Mouse (Mus musculus): ENCODE data around the gene Rln3.

The Rln3 gene

GRCm38 (mm10) chr8:84063861-84064610 is 19.2 kb upstream of the Rln3 start:
- no peak for DNase-seq

DNA sequence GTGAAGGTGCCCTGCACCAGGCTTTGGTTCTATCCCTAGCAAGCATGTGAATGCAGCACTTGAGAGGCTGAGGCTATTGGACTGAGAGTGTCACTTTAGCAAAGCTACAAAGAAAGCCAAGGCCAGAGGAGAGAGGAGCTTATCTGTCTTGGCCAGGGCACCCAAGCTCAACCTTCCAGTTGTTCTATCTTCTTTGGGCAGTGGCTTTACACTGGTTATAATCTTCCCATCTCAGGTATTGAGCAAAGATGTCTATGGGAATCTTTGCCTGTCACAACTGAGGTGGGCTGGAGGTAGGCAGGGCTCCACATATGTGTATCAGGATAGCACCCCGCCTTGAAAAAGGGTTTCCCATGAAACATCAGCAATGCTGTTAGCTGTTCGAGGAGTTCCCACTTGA is 15.4 kb upstream of the Rln3 start:
- DNase-seq: no peak

- no peak for DNase-seq
Measured at GRCm38 (mm10) chr8:84059226-84059625, 14.4 kb upstream of the Rln3 start.

GRCm38 (mm10) chr8:84057827-84058226 is 13.0 kb upstream of the Rln3 start:
- DNase-seq: no peak

DNA sequence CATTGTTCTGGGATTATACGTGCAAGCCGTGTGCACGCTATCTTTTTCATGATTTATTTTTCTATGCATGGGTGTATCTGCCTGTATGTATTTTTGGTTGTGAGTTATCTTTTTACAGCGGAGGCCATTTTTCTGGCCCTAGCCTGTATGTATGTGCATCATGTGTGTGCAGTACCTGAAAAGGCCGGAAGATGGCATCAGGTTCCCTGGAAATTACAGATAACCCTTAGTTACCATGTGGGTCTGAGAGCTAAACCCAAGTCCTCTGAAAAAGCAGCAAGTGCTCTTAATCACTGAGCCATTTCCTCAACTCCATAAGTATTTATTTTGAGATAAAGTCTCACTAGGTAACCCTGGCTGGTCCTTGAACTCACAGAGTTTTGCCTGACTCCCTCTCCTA is 8.4 kb upstream of the Rln3 start:
- no peak for DNase-seq

GRCm38 (mm10) chr8:84052746-84053145 is 7.9 kb upstream of the Rln3 start:
- DNase-seq: no peak

GRCm38 (mm10) chr8:84048171-84048570 is 3.4 kb upstream of the Rln3 start:
- DNase-seq: no peak

GRCm38 (mm10) chr8:84046505-84046904 is 1.7 kb upstream of the Rln3 start:
- no peak for DNase-seq

GRCm38 (mm10) chr8:84044103-84044502 is 697 bp downstream of the Rln3 start:
- no peak for DNase-seq

GRCm38 (mm10) chr8:84042948-84043342 is 1.9 kb downstream of the Rln3 start:
- DNase-seq: no peak

DNA sequence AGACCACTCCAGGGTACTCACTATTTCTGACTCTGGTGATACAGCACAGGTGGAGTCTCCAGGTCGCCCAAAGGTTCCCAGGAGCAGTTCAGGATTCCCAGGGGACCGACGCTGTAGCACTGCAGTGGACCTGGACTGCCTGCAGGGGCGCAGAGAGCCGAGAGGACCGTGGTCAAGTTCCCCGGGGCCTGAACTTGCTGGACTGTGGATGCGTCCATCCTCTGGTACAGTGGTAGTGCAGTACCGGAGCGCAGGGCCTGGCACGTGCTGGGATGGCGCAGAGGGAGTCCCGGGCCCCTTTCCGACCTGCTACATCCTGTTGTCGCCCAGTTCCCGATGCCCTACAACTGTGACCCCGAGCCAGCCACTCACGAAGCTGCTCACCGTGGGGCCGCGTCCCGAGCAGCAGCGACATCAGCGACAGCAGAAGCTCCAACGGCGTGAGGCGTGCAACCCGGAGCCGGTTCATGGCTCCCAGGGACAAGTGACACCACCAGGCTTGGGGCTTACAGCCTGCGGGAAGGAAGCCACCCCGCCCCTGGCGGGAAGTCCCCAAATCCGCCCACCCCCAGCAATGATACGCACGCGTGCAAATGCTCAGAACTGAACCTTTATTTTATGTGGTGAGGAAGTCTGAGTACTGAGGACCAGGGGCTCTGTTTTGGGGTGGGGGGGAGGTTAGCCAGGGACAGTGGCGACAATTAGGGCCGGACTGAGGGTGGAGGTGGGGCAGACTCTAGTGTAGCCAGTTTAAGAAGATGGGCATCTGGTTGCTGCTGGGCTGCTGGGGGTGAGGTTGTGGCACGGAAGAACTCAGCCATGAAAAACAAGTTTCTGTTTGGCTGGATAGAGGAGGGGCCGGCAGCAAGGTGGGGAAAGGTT is 2.5 kb downstream of the Rln3 start, which contains the start of gene Il27ra:
Gene Il27ra (minus strand): TSS at position 524 of the 882 bp plus-strand sequence.
- DNase-seq: peak; percentile 79

DNA sequence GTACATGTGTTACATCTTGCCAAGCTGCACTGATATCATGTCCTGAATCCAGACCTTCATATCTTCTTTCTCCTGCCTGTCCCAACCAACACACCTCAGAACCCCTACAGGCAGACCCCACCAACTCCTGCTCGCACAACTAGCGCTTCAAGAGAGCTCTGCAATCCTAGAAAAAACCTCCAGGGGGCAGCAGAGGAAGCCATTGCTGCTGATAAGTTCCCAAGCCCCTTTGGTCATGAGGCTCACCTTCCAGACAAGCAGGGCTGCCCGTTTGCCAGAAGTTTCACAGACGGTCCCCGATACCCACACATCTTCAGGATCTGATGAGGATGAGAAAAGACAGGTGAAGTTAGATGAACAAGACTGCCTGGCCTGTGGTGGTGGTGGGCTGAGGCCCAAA is 5.8 kb downstream of the Rln3 start:
- DNase-seq: peak; percentile 84

GRCm38 (mm10) chr8:84038015-84038414 is 6.8 kb downstream of the Rln3 start:
- DNase-seq: peak; percentile 51

DNA sequence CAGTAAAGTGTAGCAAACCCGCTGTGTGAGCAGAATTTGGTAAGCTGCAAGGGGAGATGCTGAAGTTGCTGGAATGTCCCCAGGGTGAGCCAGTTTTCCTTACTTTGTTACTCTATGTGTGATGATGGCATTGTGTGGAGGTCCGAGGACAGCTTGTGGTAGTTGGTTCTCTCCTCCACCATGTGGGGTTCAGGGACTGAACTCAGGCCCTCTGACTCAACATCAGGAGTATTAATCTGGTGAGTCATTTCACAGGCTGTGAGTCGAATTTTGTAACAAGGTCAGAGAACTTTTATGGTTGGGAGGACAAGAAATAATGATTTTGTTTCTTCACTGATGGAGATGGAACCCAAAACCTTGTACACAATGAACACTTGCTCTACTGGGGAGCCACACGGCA is 12.0 kb downstream of the Rln3 start:
- DNase-seq: no peak

DNA sequence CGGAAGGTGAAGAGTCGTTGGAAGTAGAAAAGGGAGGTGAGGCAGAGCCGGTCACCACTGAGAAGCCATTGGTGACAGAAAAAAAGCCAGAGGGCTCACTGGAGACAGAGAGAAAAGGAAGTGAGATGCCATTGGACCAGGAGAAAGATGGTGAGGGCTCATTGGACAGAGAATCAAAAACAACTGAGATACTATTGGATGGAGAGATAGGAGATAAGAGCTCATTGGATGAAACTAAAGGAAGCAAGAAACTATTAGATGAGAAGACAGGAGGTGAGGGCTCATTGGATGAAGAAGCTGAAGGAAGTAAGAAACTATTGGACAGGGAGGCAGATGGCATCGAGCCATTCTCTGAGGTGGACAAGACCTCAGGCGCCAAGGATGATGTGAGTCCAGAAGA is 15.5 kb downstream of the Rln3 start:
- DNase-seq: no peak

DNA sequence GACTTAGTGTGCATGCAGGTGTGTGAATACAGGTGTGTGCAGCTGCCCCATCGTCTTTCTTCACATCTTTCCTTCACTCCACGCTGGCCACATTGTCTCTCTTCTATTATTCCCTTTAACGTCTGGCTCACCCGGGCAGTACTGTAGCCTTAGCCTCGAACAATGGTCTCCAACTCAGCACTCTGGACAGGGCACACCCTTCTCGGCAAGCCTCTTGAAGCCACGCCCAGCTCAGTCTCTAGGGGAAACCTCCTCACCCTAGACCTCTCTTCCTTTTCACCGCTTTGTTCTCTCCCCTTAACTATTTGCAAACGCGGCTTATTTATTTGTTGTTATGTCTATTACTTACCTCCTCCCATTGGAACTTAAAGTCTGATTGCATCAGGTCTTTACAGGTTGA is 17.4 kb downstream of the Rln3 start:
- DNase-seq: no peak

GRCm38 (mm10) chr8:84025863-84026262 is 18.9 kb downstream of the Rln3 start:
- peak; percentile 69 for DNase-seq

DNA sequence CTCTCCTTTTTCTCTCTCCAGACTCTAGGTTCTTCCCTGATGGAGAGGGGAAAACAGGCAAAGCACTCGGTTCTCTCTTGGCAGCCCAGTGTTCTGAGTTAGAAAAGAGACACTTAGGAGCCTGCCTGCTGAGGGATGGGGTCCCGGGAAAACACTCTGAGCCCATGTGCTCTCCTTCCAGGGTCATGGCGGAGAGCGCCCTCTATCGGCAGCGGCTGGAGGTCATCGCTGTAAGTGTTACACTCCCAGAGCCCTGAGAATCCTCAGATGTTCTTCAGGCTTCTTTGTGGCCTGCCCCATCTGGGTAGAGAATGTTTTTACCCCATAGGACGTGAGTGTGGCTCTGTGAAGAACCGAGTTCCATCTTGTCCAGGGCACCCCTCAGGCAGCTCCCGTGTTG is 20.6 kb downstream of the Rln3 start:
- peak; percentile 78 for DNase-seq

DNA sequence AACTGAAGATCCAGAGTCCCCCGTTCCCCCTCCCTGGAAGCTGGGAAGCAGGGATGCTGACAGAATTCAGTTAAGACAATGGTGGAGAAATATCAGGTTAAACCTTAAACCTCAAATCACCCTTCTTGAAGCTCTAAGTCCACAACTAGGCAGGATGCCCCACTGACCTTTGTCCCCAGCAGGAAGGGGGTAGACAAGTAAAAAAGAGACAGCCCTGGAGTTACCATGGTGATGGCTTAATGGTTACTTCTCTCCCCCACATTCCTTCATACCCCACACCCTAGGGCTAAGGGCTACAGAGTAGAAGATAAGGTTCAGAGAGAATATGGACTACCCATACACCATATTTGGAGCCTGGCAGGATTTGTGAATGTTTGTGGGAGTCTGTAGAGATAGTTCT is 21.2 kb downstream of the Rln3 start:
- DNase-seq: peak; percentile 82

DNA sequence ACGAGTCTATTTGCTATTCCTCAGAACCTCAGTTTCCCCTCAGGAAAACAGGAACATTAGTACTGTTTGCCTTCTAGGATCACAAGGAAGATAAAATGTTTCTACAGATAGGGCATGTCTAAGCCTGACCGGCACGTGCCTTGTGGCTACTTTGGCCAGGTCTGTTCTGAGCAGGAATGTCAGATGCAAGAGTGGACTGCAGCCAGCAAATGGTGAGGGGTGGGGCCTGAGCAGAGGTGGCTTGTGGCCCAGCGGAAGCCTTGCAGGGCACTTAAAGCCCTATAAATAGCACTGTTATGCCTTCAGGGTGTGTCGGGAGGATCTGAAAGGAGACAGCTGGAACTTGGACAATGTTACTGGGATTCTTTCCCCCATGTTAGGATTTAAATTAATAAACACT is 21.7 kb downstream of the Rln3 start:
- peak; percentile 88 for DNase-seq

DNA sequence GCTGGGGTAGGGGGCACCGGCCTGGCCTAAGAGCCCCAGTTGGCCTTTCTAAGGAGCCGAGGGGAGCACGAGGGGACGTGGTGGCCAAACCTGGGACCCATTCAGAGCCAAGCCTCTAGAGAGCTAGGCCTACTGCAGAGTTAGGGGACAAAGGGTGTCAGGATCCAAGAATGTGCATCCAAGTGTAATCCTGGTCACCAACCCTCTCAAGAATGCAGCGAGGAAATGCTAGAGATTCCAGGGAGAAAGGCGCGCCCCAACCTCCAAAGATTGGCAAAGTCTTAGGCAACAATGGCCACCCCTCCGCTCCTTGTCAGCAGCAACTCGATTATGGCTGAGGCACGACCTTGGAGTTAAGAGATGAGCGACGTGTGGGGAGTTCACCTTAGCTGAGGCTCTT is 23.2 kb downstream of the Rln3 start:
- no peak for DNase-seq

DNA sequence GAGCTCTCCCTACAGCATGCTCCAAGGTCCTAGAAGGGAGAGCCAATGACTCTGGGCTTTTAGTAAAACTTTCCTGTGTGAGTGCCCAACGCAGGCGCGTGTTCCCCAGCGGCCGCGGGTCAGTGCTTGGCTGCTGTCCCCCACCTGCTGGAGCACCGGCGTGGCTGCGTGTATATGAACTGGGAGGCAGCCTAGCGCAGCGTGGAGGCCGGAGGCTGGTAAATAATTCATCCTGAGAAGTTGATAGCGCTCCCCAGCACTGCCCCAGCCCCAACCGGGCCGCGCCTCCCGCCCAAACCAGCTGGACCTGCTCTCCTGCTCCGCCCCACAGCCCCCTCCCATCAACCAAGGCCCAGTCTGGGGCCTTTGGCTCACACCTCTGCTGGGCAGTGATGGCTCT is 23.7 kb downstream of the Rln3 start, which contains the start of gene Palm3:
Gene Palm3 (plus strand): TSS at position 376 of the 400 bp plus-strand sequence.
- peak; percentile 89 for DNase-seq

- no peak for DNase-seq
Measured at GRCm38 (mm10) chr8:84019738-84020137, 25.1 kb downstream of the Rln3 start.

- DNase-seq: no peak
Measured at GRCm38 (mm10) chr8:84015833-84016232, 29.0 kb downstream of the Rln3 start.
